Mouse (Mus musculus) kidney, embryonic 14.5 days (tissue): ENCODE results near the gene Nudt6. TPM values are rescaled to one million over a fixed set of nuclear protein-coding genes. Genes with fewer than 3 reads are reported as not detected.

Experiments used
- ATAC-seq: fragments of 200-750 bp; cut with Nextera tagmentation; 2 replicates; pipeline ENCODE4 v1.8.0; 2017; ENCODE audit warnings: moderate number of reproducible peaks, mild to moderate bottlenecking, moderate TSS enrichment, moderate library complexity; ENCODE audit not compliant: low FRiP score, low TSS enrichment
- H3K27ac ChIP-seq: fragments of 300-500 bp; sonication (generic); 2 replicates; pipeline ENCODE4 v1.5.1; 2014; ENCODE audit warnings: low read depth, mild to moderate bottlenecking, low read length, moderate library complexity, mixed read lengths
- H3K27me3 ChIP-seq: fragments of 300-500 bp; sonication (generic); 2 replicates; pipeline ENCODE4 v1.6.1; 2014; ENCODE audit warnings: mild to moderate bottlenecking, low read length; ENCODE audit not compliant: control insufficient read depth, insufficient read depth
- H3K36me3 ChIP-seq: fragments of 300-500 bp; sonication (generic); 2 replicates; pipeline ENCODE4 v1.6.1; 2014; ENCODE audit warnings: low read length, mixed read lengths; ENCODE audit not compliant: control insufficient read depth, insufficient read depth
- H3K4me1 ChIP-seq: fragments of 300-500 bp; sonication (generic); 2 replicates; pipeline ENCODE4 v1.6.1; 2014; ENCODE audit warnings: low read length, mixed read lengths; ENCODE audit not compliant: control insufficient read depth, insufficient read depth
- H3K4me2 ChIP-seq: fragments of 300-500 bp; sonication (generic); replicated peaks from 2 replicates; pipeline ENCODE4 v1.6.1; 2014; ENCODE audit warnings: low read depth, mild to moderate bottlenecking, low read length
- H3K4me3 ChIP-seq: fragments of 300-500 bp; sonication (generic); 2 replicates; pipeline ENCODE4 v1.5.1; 2014; ENCODE audit warnings: mild to moderate bottlenecking, low read length
- H3K9ac ChIP-seq: fragments of 300-500 bp; sonication (generic); 2 replicates; pipeline ENCODE4 v1.6.1; 2014; ENCODE audit warnings: low read depth, mild to moderate bottlenecking, low read length, moderate library complexity
- H3K9me3 ChIP-seq: fragments of 300-500 bp; sonication (generic); 2 replicates; pipeline ENCODE4 v1.6.1; 2016; ENCODE audit warnings: low read length; ENCODE audit not compliant: control insufficient read depth
- WGBS: fragments of 180-500 bp; shearing (Covaris S2); extraction: QIAGEN DNeasy Blood & Tissue Kit; methylation state at CpG from one replicate; pipeline ENCODE4 v1.1.7; 2014; 5-methylcytosine and 5-hydroxymethylcytosine counted together
- polyA plus RNA-seq: library from polyadenylated mRNA; unstranded; fragments of >200 nt; fragmentation: Nextera tagmentation; extraction: Ambion mirVana; gene quantifications from 2 replicates; pipeline ENCODE4 v1.2.1, GENCODE M21; 2014

Gene Nudt6
- polyA plus RNA-seq, 1 experiment from 2014 or later, result 7.9 TPM

DNA sequence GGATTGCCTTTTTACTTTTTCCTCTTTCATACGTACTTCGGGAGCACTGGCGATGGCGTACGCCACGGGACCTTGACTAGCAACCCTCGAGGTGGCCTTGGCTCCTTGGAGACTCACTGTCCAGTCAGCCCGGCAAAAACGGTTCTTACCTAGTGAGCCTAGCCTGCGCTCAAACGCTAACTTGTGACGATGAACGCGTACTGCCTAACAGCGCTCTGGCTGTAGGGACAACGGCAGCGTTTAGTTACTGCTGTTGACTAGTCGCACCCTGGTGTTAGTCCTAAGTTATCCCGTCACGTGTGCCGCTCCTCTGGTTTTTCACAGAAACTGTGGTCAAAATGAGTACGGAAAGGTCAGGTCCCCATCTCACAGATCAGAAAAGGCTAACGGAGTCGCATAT lies 630 bp upstream of the Nudt6 start:
- under 1% methylated on average over 24 of the region's 24 CpGs for WGBS
- Histone ChIP-seq H3K9me3 (no peaks in the 10 kb centered on the region), H3K9ac (peak overlapping the region; percentile 86), H3K27ac (peak overlapping the region; percentile 93), H3K4me2 (peak overlapping the region; percentile 91), H3K4me1 (peaks cover 5% of the 10 kb centered on the region), H3K27me3 (no peaks in the 10 kb centered on the region), H3K4me3 (peak overlapping the region; percentile 95), H3K36me3 (peaks cover 9% of the 10 kb centered on the region; the same call in 1 of the 2 replicates)
- ATAC-seq, result 0 out of 2 replicates have a peak, but pooled peaks have one; percentile 1

GRCm38 (mm10) chr3:37419458-37419991 lies 486 bp downstream of the Nudt6 start, which contains the start of gene Spata5:
Gene Spata5, plus strand, starts transcription at chr3:37419896.
- WGBS, result under 1% methylated on average over 50 of the region's 50 CpGs
- peaks cover 5% of the 10 kb centered on the region for H3K4me1 ChIP-seq
- no peaks in the 10 kb centered on the region; the same call in 1 of the 2 replicates for H3K36me3 ChIP-seq
- H3K4me2 ChIP-seq, result peak within 1 kb of the TSS; percentile 91
- no peaks in the 10 kb centered on the region for H3K27me3 ChIP-seq
- no peaks in the 10 kb centered on the region for H3K9me3 ChIP-seq
- peak within 1 kb of the TSS; percentile 93 for H3K27ac ChIP-seq
- peak within 1 kb of the TSS; percentile 95 for H3K4me3 ChIP-seq
- peak within 1 kb of the TSS; percentile 86 for H3K9ac ChIP-seq
- ATAC-seq, result peak; percentile 95

GRCm38 (mm10) chr3:37418961-37419457 lies 1.0 kb downstream of the Nudt6 start:
- Histone ChIP-seq H3K27me3 (no peaks in the 10 kb centered on the region), H3K4me1 (peaks cover 5% of the 10 kb centered on the region), H3K4me3 (peak overlapping the region; percentile 76), H3K4me2 (peak overlapping the region; percentile 76), H3K36me3 (no peaks in the 10 kb centered on the region), H3K9me3 (no peaks in the 10 kb centered on the region), H3K9ac (peak overlapping the region; percentile 72), H3K27ac (peak overlapping the region; percentile 87)
- WGBS, result 0% methylated on average over 30 of the region's 30 CpGs
- ATAC-seq, result peak; percentile 38; the same call in 1 of the 2 replicates

DNA sequence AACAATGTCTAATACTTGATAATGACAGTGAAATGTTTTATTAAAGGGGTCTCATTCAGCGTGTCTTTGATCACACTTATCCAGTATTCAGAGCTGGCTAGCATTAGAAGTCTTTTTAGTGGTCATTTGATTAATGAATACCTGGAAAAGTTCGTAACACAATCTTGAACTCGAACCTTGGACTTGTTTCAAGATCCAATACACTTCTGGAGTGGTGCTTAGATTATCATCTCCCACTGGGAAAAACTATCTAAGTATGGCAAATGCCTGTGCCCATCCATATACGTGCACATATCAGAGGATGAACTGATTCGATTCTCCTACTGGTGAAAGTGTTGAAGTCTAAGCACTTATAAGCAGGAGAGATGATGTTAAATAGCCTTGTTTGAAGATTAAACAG lies 1.7 kb downstream of the Nudt6 start:
- no peak for ATAC-seq
- peak overlapping the region; percentile 72; the same call in 1 of the 2 replicates for H3K9ac ChIP-seq
- H3K4me1 ChIP-seq, result peaks cover 5% of the 10 kb centered on the region
- H3K9me3 ChIP-seq, result no peaks in the 10 kb centered on the region
- peak overlapping the region; percentile 87; the same call in 1 of the 2 replicates for H3K27ac ChIP-seq
- H3K27me3 ChIP-seq, result no peaks in the 10 kb centered on the region
- H3K4me3 ChIP-seq, result peak overlapping the region; percentile 76
- 82% methylated on average over 5 of the region's 5 CpGs for WGBS
- no peaks in the 10 kb centered on the region for H3K36me3 ChIP-seq
- peak overlapping the region; percentile 76 for H3K4me2 ChIP-seq

DNA sequence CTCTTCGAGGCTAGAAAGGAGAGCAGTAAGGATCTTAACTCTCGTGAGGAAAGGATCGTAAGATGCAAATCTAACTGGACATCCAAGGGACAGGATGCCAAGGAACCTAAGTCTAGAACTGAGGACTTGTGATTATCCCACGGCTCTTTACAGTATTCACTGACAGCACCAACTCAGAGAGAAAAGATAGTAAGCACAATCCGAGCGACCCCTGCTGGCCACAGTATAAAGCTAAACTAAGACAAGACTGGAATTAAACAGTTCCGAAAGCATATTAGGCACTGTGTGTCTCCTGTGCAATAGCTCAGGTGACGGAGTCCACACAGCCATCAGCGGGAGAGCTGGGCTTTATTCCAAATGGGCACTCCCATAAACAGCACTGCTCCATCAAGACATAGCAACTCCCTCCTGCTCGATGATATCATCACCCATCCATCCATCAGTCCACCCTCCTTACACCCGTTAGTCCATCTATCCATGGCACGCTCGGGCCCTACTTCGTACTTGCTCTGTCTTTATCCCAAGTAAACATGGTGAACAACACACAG lies 5.5 kb downstream of the Nudt6 start:
- 57% methylated on average over 14 of the region's 14 CpGs for WGBS
- no peaks in the 10 kb centered on the region for H3K9me3 ChIP-seq
- no peak for ATAC-seq

DNA sequence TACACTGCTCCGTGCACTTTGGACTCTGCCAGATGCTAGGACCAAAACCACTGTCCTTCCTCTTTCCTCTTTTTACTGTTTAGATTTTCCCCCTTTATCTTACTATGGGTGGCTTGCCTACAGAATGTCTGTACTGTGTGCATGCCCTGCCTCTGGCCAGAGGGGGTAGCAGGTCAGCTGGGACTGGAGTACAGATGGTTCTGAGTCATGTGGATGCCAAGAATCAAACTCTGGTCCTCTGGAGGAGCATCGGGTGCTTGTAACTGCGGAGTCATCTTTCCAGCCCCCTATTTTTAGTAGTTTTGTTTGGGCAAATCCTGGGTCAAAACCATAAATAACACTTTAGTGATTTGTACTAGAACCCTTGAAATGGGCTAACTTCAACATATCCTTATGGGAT lies 6.6 kb downstream of the Nudt6 start:
- H3K4me3 ChIP-seq, result no peak overlapping the region
- no peak overlapping the region for H3K27ac ChIP-seq
- no peaks in the 10 kb centered on the region for H3K9me3 ChIP-seq
- H3K9ac ChIP-seq, result no peak overlapping the region
- H3K27me3 ChIP-seq, result no peaks in the 10 kb centered on the region
- H3K36me3 ChIP-seq, result no peaks in the 10 kb centered on the region
- H3K4me2 ChIP-seq, result no peak overlapping the region
- ATAC-seq, result no peak
- no peaks in the 10 kb centered on the region for H3K4me1 ChIP-seq
- 87% methylated on average over 3 of the region's 3 CpGs for WGBS

More for the DNA sequence above, 5.5 kb downstream of the Nudt6 start:
- Histone ChIP-seq H3K4me2 (no peak overlapping the region), H3K27ac (no peak overlapping the region), H3K27me3 (no peaks in the 10 kb centered on the region), H3K4me3 (no peak overlapping the region), H3K9ac (no peak overlapping the region), H3K4me1 (no peaks in the 10 kb centered on the region), H3K36me3 (no peaks in the 10 kb centered on the region)

GRCm38 (mm10) chr3:37407598-37407997 lies 12.4 kb downstream of the Nudt6 start:
- no peaks in the 10 kb centered on the region for H3K27me3 ChIP-seq
- no peak overlapping the region for H3K27ac ChIP-seq
- H3K4me3 ChIP-seq, result no peak overlapping the region
- no peak overlapping the region for H3K4me2 ChIP-seq
- H3K9ac ChIP-seq, result no peak overlapping the region
- no peak for ATAC-seq
- H3K36me3 ChIP-seq, result no peaks in the 10 kb centered on the region
- H3K4me1 ChIP-seq, result no peaks in the 10 kb centered on the region
- H3K9me3 ChIP-seq, result no peaks in the 10 kb centered on the region

DNA sequence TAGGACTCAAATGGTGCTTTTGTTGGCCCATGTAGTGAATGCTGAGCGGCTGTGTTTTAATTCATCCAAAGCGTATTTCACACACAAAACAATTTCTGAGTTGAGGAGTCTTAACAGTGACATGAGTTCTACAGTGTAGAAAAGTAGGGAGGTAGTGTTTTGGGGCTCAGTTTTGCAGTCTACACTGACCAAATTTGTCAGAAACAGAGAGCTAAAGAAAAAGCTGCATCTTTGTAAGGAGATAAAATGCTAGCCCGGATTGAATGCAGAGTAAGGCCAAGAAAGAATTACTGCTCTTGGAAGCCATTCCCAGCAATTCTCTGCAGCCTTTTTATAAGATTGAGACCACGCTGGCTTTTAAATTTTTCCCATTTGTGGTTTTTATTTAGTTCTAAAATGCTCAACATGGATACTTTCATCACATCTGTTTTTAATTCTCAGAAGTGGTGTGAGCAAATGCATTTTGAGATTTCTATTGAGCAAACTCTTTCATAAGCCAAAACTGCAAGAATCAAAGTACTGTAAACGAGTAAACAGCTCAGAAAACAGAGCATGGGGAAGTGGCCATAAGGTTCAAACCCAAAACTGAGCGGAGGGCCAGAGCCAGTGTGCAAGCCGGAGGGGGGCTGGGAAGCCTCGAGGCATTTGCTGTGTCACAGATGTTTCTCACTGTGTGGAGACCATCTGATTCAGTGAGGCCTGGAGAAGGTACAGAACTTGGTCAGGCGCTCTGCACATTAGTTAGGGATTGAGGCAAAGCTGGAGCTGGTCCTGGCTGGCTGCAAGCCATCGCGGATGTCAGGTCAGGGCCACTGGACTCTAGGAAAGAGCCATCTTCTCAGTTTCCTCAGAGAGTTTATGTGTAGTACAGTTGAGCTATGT lies 18.0 kb downstream of the Nudt6 start:
- 77% methylated on average over 11 of the region's 11 CpGs for WGBS
- Histone ChIP-seq H3K4me2 (no peak overlapping the region), H3K4me3 (no peak overlapping the region), H3K36me3 (no peaks in the 10 kb centered on the region), H3K9ac (no peak overlapping the region), H3K4me1 (no peaks in the 10 kb centered on the region), H3K27ac (peak overlapping the region; percentile 30; the same call in 1 of the 2 replicates), H3K9me3 (no peaks in the 10 kb centered on the region), H3K27me3 (no peaks in the 10 kb centered on the region)
- ATAC-seq, result no peak
